Mouse (Mus musculus) limb, embryonic 14.5 days (tissue): Measurements from ENCODE around the gene Dusp18. TPM values are rescaled to one million over a fixed set of nuclear protein-coding genes. Genes with fewer than 3 reads are reported as not detected.

Experiments used
- ATAC-seq: fragments of 200-750 bp; cut with Nextera tagmentation; 2 replicates; pipeline ENCODE4 v1.8.0; 2017; ENCODE audit warnings: low read depth, moderate number of reproducible peaks, moderate TSS enrichment; ENCODE audit not compliant: low FRiP score
- DNase-seq: peaks from one replicate; pipeline ENCODE4 v3.0.0-alpha.2; 2015; ENCODE audit warnings: low spot score
- H3K27ac ChIP-seq: fragments of 300-500 bp; sonication (generic); replicated peaks from 2 replicates; pipeline ENCODE4 v1.5.1; 2014; ENCODE audit warnings: low read depth, mild to moderate bottlenecking, low read length, moderate library complexity, mixed read lengths
- H3K27me3 ChIP-seq: fragments of 300-500 bp; sonication (generic); 2 replicates; pipeline ENCODE4 v1.6.1; 2014; ENCODE audit warnings: low read length, mixed read lengths; ENCODE audit not compliant: control insufficient read depth, insufficient read depth
- H3K36me3 ChIP-seq: fragments of 300-500 bp; sonication (generic); 2 replicates; pipeline ENCODE4 v1.6.1; 2014; ENCODE audit warnings: mild to moderate bottlenecking, low read length, moderate library complexity, mixed read lengths; ENCODE audit not compliant: control insufficient read depth, insufficient read depth
- H3K4me1 ChIP-seq: fragments of 300-500 bp; sonication (generic); 2 replicates; pipeline ENCODE4 v1.6.1; 2014; ENCODE audit warnings: antibody characterized with exemption, low read length, mixed read lengths; ENCODE audit not compliant: control insufficient read depth, insufficient read depth
- H3K4me2 ChIP-seq: fragments of 300-500 bp; sonication (generic); replicated peaks from 2 replicates; pipeline ENCODE4 v1.6.1; 2014; ENCODE audit warnings: low read depth, mild to moderate bottlenecking, low read length, moderate library complexity; ENCODE audit not compliant: severe bottlenecking
- H3K4me3 ChIP-seq: fragments of 300-500 bp; sonication (generic); replicated peaks from 2 replicates; pipeline ENCODE4 v1.5.1; 2014; ENCODE audit warnings: low read length
- H3K9ac ChIP-seq: fragments of 300-500 bp; sonication (generic); 2 replicates; pipeline ENCODE4 v1.6.1; 2014; ENCODE audit warnings: mild to moderate bottlenecking, low read depth, low read length, moderate library complexity; ENCODE audit not compliant: severe bottlenecking
- H3K9me3 ChIP-seq: fragments of 300-500 bp; sonication (generic); 2 replicates; pipeline ENCODE4 v1.6.1; 2016; ENCODE audit warnings: low read length; ENCODE audit not compliant: control insufficient read depth
- POLR2A ChIP-seq: fragments of 200-500 bp; IDR thresholded peaks from 2 replicates; pipeline ENCODE4 v1.8.0; 2012; ENCODE audit warnings: inconsistent platforms, mild to moderate bottlenecking, moderate library complexity, borderline replicate concordance; ENCODE audit not compliant: insufficient read depth, insufficient read length; ENCODE audit errors: extremely low read depth
- WGBS: fragments of 180-500 bp; shearing (Covaris S2); extraction: QIAGEN DNeasy Blood & Tissue Kit; methylation state at CpG from one replicate; pipeline ENCODE4 v1.1.7; 2014; 5-methylcytosine and 5-hydroxymethylcytosine counted together
- polyA plus RNA-seq, 2 experiments: library from polyadenylated mRNA; depleted of rRNA in 1 of 2; stranded (reverse) in 1 of 2; unstranded in 1 of 2; fragments of >200 nt; fragmentation: Nextera tagmentation in 1 of 2; extraction: Ambion mirVana in 1 of 2; gene quantifications; 2 replicates each; pipeline versions ENCODE4 v1.2.1 to v1.2.3; 2012 to 2014

Dusp18 gene
- polyA plus RNA-seq, 2 experiments = 6.3 to 8.5 TPM

GRCm38 (mm10) chr11:3859778-3860177 lies 35.3 kb upstream of the Dusp18 start:
- H3K27ac ChIP-seq = no peak overlapping the region
- no peak overlapping the region for H3K9ac ChIP-seq
- TF ChIP-seq POLR2A = no peak
- no peaks in the 10 kb centered on the region for H3K36me3 ChIP-seq
- DNase-seq (no peak), ATAC-seq (no peak)
- H3K4me2 ChIP-seq = no peak overlapping the region
- H3K27me3 ChIP-seq = peaks cover 11% of the 10 kb centered on the region; the same call in 1 of the 2 replicates
- WGBS = 92% methylated on average over 4 of the region's 4 CpGs
- H3K9me3 ChIP-seq = no peaks in the 10 kb centered on the region
- peaks cover 9% of the 10 kb centered on the region; the same call in 1 of the 2 replicates for H3K4me1 ChIP-seq
- no peak overlapping the region for H3K4me3 ChIP-seq

DNA sequence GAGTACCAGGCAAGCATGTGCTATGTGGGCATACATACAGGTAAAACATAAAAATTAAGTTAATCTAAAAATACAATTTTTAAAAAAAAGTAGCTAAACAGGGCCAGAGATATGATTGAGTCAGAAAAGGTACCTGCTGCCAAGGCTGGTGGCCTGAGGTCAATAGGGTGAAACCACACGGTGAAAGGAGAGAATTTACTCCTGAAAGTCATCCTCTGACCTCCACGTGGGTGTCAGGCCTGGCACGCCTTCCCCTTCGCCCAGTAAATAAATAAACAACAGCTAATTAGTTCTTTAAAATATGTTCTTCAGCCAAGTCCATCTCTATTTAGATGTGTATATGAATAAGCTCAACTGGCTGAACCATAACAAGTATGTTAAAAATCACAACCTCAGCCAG lies 34.7 kb upstream of the Dusp18 start:
- TF ChIP-seq POLR2A = no peak
- H3K9ac ChIP-seq = no peak overlapping the region
- no peaks in the 10 kb centered on the region for H3K9me3 ChIP-seq
- H3K27ac ChIP-seq = no peak overlapping the region
- peaks cover 11% of the 10 kb centered on the region; the same call in 1 of the 2 replicates for H3K27me3 ChIP-seq
- H3K4me3 ChIP-seq = no peak overlapping the region
- peaks cover 9% of the 10 kb centered on the region; the same call in 1 of the 2 replicates for H3K4me1 ChIP-seq
- H3K4me2 ChIP-seq = no peak overlapping the region
- DNase-seq = no peak
- WGBS = 76% methylated on average over 4 of the region's 4 CpGs
- H3K36me3 ChIP-seq = no peaks in the 10 kb centered on the region
- no peak for ATAC-seq

DNA sequence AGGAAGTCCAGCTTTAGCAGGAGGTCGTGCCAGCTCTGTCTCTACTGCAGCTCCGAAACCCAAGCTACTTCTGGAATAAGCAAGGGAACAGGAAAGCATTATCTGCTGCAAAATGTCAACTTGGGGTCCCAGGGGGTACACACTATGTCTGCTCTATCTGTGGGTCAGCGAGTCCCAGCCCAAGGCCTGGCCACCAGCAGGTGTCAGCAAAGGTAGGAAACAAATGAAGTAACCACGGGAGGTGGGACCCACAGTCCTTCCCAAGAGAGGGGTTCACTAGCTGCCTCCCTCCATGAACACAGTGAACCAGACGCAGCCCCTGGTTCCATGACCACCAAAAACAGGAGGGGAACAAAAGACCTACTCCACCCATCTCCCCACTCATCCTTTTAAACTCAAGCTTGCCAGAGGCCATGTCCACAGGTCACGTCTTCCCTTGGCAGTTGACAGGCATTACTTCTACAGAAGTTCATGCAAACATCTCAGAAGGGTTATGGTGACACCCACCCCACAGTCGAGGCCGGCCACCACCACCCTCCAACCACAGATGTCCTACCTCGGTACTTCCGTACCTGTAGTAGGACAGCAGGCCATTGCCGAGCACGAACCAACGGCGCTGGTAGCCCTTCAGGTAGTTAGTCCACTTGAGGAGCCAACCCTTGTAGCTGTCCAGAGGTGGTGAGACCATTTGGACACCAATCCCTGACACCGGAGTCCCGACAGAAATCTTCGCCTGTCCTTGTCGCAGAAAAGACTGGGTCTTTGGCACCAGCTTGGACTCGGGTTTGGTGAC lies 32.2 kb upstream of the Dusp18 start:
- Histone ChIP-seq H3K36me3 (no peaks in the 10 kb centered on the region), H3K4me1 (peaks cover 9% of the 10 kb centered on the region; the same call in 1 of the 2 replicates), H3K4me2 (peak overlapping the region; percentile 66), H3K27me3 (peaks cover 11% of the 10 kb centered on the region; the same call in 1 of the 2 replicates), H3K27ac (no peak overlapping the region), H3K9me3 (no peaks in the 10 kb centered on the region), H3K9ac (no peak overlapping the region), H3K4me3 (peak overlapping the region; percentile 49)
- TF ChIP-seq POLR2A = no peak
- ATAC-seq (no peak), DNase-seq (no peak)
- WGBS = 71% methylated on average over 19 of the region's 19 CpGs

DNA sequence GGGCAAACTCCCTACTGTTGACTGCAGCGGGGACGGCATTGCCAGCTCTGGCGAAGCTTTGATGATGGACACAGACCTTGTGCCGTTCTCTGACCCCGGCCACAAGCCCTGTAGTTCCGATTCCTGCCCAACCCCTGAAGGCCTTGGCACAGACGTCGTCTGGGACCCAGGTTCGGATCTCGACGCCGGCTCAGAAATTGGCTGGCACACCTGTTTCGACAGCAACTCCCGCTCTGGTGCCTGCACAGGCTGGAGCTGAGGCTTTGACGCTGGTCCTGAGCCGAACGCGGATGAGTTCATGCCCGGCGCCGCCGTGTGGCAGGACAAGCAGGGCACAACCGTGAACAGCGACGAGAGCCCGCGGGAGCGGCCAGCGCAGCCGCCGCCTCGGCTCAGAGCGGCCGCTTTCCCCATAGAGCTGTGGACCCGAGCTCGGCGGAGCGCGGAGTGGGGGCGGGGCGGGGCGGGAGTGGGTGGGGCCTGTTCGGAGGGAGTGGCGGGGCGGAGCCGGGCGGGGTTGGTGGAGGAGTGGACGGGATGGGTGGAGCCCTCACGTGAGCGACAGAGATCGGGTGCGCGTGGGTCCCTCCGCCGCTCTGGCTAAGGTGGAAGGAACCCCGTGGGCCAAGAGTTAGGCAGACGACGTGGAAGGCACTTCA lies 31.5 kb upstream of the Dusp18 start, which contains the start of gene Osbp2:
TSS of gene Osbp2 (minus strand) at position 450 of the 659 bp plus-strand sequence.
- 5% methylated on average over 34 of the region's 58 CpGs for WGBS
- no peak for TF ChIP-seq POLR2A
- H3K4me1 ChIP-seq = peaks cover 9% of the 10 kb centered on the region; the same call in 1 of the 2 replicates
- ATAC-seq = peak; percentile 96
- peak within 1 kb of the TSS; percentile 56 for H3K9ac ChIP-seq
- no peaks in the 10 kb centered on the region for H3K9me3 ChIP-seq
- peaks cover 11% of the 10 kb centered on the region; the same call in 1 of the 2 replicates for H3K27me3 ChIP-seq
- no peaks in the 10 kb centered on the region for H3K36me3 ChIP-seq
- peak within 1 kb of the TSS; percentile 49 for H3K4me3 ChIP-seq
- peak within 1 kb of the TSS; percentile 66 for H3K4me2 ChIP-seq
- DNase-seq = peak; percentile 31
- H3K27ac ChIP-seq = no peak within 1 kb of the TSS

DNA sequence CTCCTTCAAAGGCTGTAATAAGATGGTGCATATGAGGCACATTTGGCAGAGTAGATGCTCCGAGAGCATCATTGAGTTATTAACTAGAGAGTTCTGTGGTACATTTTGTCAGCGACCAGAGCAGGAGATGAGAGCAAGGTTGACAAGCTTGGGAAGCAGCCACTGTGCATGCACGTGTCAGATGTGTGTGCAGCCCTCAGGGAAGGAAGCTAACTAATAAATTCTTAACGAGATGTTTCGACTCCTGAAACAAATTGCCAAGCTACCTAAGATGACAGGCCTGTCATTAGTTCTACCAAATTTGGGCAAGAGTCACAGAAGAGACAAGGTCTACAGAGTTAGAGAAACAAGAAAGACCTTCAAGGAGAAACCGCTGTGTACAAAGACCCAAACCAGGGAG lies 30.7 kb upstream of the Dusp18 start:
- Histone ChIP-seq H3K36me3 (no peaks in the 10 kb centered on the region), H3K27ac (no peak overlapping the region), H3K9me3 (no peaks in the 10 kb centered on the region), H3K4me3 (peak overlapping the region; percentile 49), H3K27me3 (peaks cover 11% of the 10 kb centered on the region; the same call in 1 of the 2 replicates), H3K4me2 (peak overlapping the region; percentile 66), H3K4me1 (peaks cover 9% of the 10 kb centered on the region; the same call in 1 of the 2 replicates), H3K9ac (peak overlapping the region; percentile 56; the same call in 1 of the 2 replicates)
- ATAC-seq (no peak), DNase-seq (no peak)
- no peak for TF ChIP-seq POLR2A
- WGBS = 16% methylated on average over 6 of the region's 6 CpGs
